Mouse (Mus musculus): Measurements from ENCODE around the gene Ccdc167. TPM values are rescaled to one million over a fixed set of nuclear protein-coding genes. Genes with fewer than 3 reads are reported as not detected.
A peak's percentile ranks its signal among the peaks of the same experiment; 100 is the strongest.
"Not testable (repeated sequence)": the region's sequence is repeated elsewhere in the genome, so short reads cannot be mapped to it uniquely, and the experiment has no call there.

Ccdc167 gene
- polyA plus RNA-seq, 1 experiment from 2014 or later: 13.6 TPM

- no peak for ATAC-seq (ENCODE audit: low read depth)
- no peaks in the 10 kb centered on the region for H3K36me3 ChIP-seq (ENCODE audit: control insufficient read depth, insufficient read depth, low read length)
- WGBS: 55% methylated on average over 6 of the region's 6 CpGs
These were observed 7.8 kb upstream of the Ccdc167 start for GRCm38 (mm10) chr17:29724610-29725009.

GRCm38 (mm10) chr17:29720755-29721365 is 4.0 kb upstream of the Ccdc167 start:
- no peak for ATAC-seq (ENCODE audit: low read depth)
- H3K9me3 ChIP-seq (ENCODE audit: control insufficient read depth, low read length): no peaks in the 10 kb centered on the region
- no peak overlapping the region for H3K4me3 ChIP-seq (ENCODE audit: low read length)
- no peaks in the 10 kb centered on the region for H3K36me3 ChIP-seq (ENCODE audit: control insufficient read depth, insufficient read depth, low read length)
- no peaks in the 10 kb centered on the region for H3K27me3 ChIP-seq (ENCODE audit: control insufficient read depth, insufficient read depth, low read depth, low read length)
- H3K9ac ChIP-seq (ENCODE audit: low read length): 0 out of 2 replicates have a peak overlapping the region, but pooled peaks have one; percentile 36
- 48% methylated on average over 11 of the region's 11 CpGs for WGBS
- H3K4me2 ChIP-seq (ENCODE audit: low read depth, low read length): no peak overlapping the region
- peaks cover 12% of the 10 kb centered on the region for H3K4me1 ChIP-seq (replicated peaks; ENCODE audit: control insufficient read depth, insufficient read depth, low read length)
- no peak overlapping the region for H3K27ac ChIP-seq (ENCODE audit: low read length)

More at GRCm38 (mm10) chr17:29724610-29725009, 7.8 kb upstream of the Ccdc167 start:
- H3K27me3 ChIP-seq (ENCODE audit: control insufficient read depth, insufficient read depth, low read depth, low read length): no peaks in the 10 kb centered on the region
- H3K9me3 ChIP-seq (ENCODE audit: control insufficient read depth, low read length): no peaks in the 10 kb centered on the region
- no peak overlapping the region for H3K4me2 ChIP-seq (ENCODE audit: low read depth, low read length)
- no peak overlapping the region for H3K27ac ChIP-seq (ENCODE audit: low read length)
- H3K4me3 ChIP-seq (ENCODE audit: low read length): no peak overlapping the region
- H3K4me1 ChIP-seq (replicated peaks; ENCODE audit: control insufficient read depth, insufficient read depth, low read length): peaks cover 2% of the 10 kb centered on the region; the same call in 1 of the 2 replicates
- H3K9ac ChIP-seq (ENCODE audit: low read length): no peak overlapping the region

- Histone ChIP-seq H3K4me2 (ENCODE audit: low read depth, low read length) (no peak overlapping the region), H3K27me3 (ENCODE audit: control insufficient read depth, insufficient read depth, low read depth, low read length) (no peaks in the 10 kb centered on the region), H3K36me3 (ENCODE audit: control insufficient read depth, insufficient read depth, low read length) (no peaks in the 10 kb centered on the region), H3K9me3 (ENCODE audit: control insufficient read depth, low read length) (no peaks in the 10 kb centered on the region), H3K27ac (ENCODE audit: low read length) (no peak overlapping the region), H3K4me3 (ENCODE audit: low read length) (no peak overlapping the region), H3K9ac (ENCODE audit: low read length) (no peak overlapping the region), H3K4me1 (replicated peaks; ENCODE audit: control insufficient read depth, insufficient read depth, low read length) (peaks cover 16% of the 10 kb centered on the region)
- 74% methylated on average over 13 of the region's 13 CpGs for WGBS
- ATAC-seq (ENCODE audit: low read depth): no peak
These were observed 3.1 kb upstream of the Ccdc167 start for GRCm38 (mm10) chr17:29719628-29720575.

GRCm38 (mm10) chr17:29718660-29719059 is 1.8 kb upstream of the Ccdc167 start:
- Histone ChIP-seq H3K9me3 (ENCODE audit: control insufficient read depth, low read length) (no peaks in the 10 kb centered on the region), H3K4me2 (ENCODE audit: low read depth, low read length) (no peak overlapping the region), H3K27me3 (ENCODE audit: control insufficient read depth, insufficient read depth, low read depth, low read length) (no peaks in the 10 kb centered on the region), H3K4me3 (ENCODE audit: low read length) (no peak overlapping the region), H3K36me3 (ENCODE audit: control insufficient read depth, insufficient read depth, low read length) (no peaks in the 10 kb centered on the region), H3K9ac (ENCODE audit: low read length) (no peak overlapping the region), H3K27ac (ENCODE audit: low read length) (no peak overlapping the region), H3K4me1 (replicated peaks; ENCODE audit: control insufficient read depth, insufficient read depth, low read length) (peaks cover 16% of the 10 kb centered on the region)
- ATAC-seq (ENCODE audit: low read depth): no peak
- WGBS: 89% methylated on average over 8 of the region's 8 CpGs

- WGBS: 96% methylated on average over 4 of the region's 4 CpGs
- H3K4me1 ChIP-seq (replicated peaks; ENCODE audit: control insufficient read depth, insufficient read depth, low read length): peaks cover 31% of the 10 kb centered on the region
- not testable (repeated sequence) for ATAC-seq (ENCODE audit: low read depth)
These were observed 3.1 kb downstream of the Ccdc167 start for GRCm38 (mm10) chr17:29713734-29714133.

GRCm38 (mm10) chr17:29712565-29712964 is 4.3 kb downstream of the Ccdc167 start:
- ATAC-seq (ENCODE audit: low read depth): no peak
- Histone ChIP-seq H3K9me3 (ENCODE audit: control insufficient read depth, low read length) (no peaks in the 10 kb centered on the region), H3K36me3 (ENCODE audit: control insufficient read depth, insufficient read depth, low read length) (no peaks in the 10 kb centered on the region), H3K4me1 (replicated peaks; ENCODE audit: control insufficient read depth, insufficient read depth, low read length) (peaks cover 31% of the 10 kb centered on the region), H3K27ac (ENCODE audit: low read length) (no peak overlapping the region), H3K4me3 (ENCODE audit: low read length) (no peak overlapping the region), H3K4me2 (ENCODE audit: low read depth, low read length) (no peak overlapping the region), H3K9ac (ENCODE audit: low read length) (no peak overlapping the region), H3K27me3 (ENCODE audit: control insufficient read depth, insufficient read depth, low read depth, low read length) (no peaks in the 10 kb centered on the region)
- 69% methylated on average over 7 of the region's 7 CpGs for WGBS

More at GRCm38 (mm10) chr17:29713734-29714133, 3.1 kb downstream of the Ccdc167 start:
- H3K27me3 ChIP-seq (ENCODE audit: control insufficient read depth, insufficient read depth, low read depth, low read length); H3K4me3 ChIP-seq (ENCODE audit: low read length); H3K9me3 ChIP-seq (ENCODE audit: control insufficient read depth, low read length); H3K4me2 ChIP-seq (ENCODE audit: low read depth, low read length); H3K27ac ChIP-seq (ENCODE audit: low read length); H3K36me3 ChIP-seq (ENCODE audit: control insufficient read depth, insufficient read depth, low read length); H3K9ac ChIP-seq (ENCODE audit: low read length): not testable (repeated sequence)

- no peak for ATAC-seq (ENCODE audit: low read depth)
- H3K27me3 ChIP-seq (ENCODE audit: control insufficient read depth, insufficient read depth, low read depth, low read length): no peaks in the 10 kb centered on the region
- H3K36me3 ChIP-seq (ENCODE audit: control insufficient read depth, insufficient read depth, low read length): no peaks in the 10 kb centered on the region
- no peaks in the 10 kb centered on the region for H3K9me3 ChIP-seq (ENCODE audit: control insufficient read depth, low read length)
- H3K4me2 ChIP-seq (ENCODE audit: low read depth, low read length): no peak overlapping the region
- no peak overlapping the region for H3K9ac ChIP-seq (ENCODE audit: low read length)
- H3K4me3 ChIP-seq (ENCODE audit: low read length): no peak overlapping the region
- no peak overlapping the region for H3K27ac ChIP-seq (ENCODE audit: low read length)
- H3K4me1 ChIP-seq (replicated peaks; ENCODE audit: control insufficient read depth, insufficient read depth, low read length): peaks cover 27% of the 10 kb centered on the region
- 60% methylated on average over 8 of the region's 8 CpGs for WGBS
These were observed 5.0 kb downstream of the Ccdc167 start for GRCm38 (mm10) chr17:29711745-29712431.

GRCm38 (mm10) chr17:29711076-29711744 is 5.6 kb downstream of the Ccdc167 start:
- no peak for ATAC-seq (ENCODE audit: low read depth)
- Histone ChIP-seq H3K4me1 (replicated peaks; ENCODE audit: control insufficient read depth, insufficient read depth, low read length) (peaks cover 24% of the 10 kb centered on the region), H3K27me3 (ENCODE audit: control insufficient read depth, insufficient read depth, low read depth, low read length) (no peaks in the 10 kb centered on the region), H3K9me3 (ENCODE audit: control insufficient read depth, low read length) (no peaks in the 10 kb centered on the region), H3K36me3 (ENCODE audit: control insufficient read depth, insufficient read depth, low read length) (no peaks in the 10 kb centered on the region), H3K27ac (ENCODE audit: low read length) (no peak overlapping the region), H3K9ac (ENCODE audit: low read length) (no peak overlapping the region), H3K4me2 (ENCODE audit: low read depth, low read length) (no peak overlapping the region), H3K4me3 (ENCODE audit: low read length) (no peak overlapping the region)
- 55% methylated on average over 19 of the region's 19 CpGs for WGBS
